In the genomic region with DNA sequence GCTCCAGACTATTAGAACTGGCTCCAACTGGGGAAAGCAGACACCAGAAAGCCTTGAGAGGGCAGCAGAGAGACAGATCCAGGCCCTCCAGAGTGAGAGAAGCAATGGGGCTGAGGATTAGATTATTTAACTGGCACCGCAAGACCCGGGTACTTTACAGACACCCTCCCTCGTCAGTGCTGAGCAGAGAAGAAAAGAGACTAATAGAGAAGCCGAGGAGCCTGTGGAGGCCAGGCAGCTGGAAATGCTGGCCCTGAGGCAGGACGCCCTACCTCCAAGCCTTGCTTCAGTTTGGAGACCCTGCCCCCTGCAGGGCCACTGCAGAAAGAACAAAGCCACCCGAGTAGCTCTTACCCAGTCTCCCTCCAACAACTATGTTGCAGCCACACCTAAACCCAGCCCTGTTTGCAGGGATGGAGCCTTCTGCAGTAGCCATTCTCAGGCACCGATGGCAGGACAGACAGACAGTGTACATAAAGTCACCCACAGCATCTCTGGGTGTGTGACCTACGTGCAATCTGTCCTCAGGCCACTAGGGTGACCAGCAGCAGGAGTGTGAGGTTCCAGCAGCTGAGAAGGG, we compare ENCODE assay signal across 9 mouse cellular contexts.
DNase-seq lines count a peak whose midpoint lies in the region; ATAC-seq and TF ChIP-seq lines count a peak whose summit lies in the region.
"Had no signal": no experiment of that assay in that cellular context is flagged by ENCODE, and none has a peak within 500 bp of the region (broad histone marks: within the 10 kb centered on the region; RNA-seq: fewer than 3 reads in every experiment).

No protein-coding gene starts in this region.

- WGBS in cerebellum, adult 2 months = 41% methylated on average over 8 of the region's 8 CpGs
- WGBS in hindbrain, embryonic 16.5 days = 18% methylated on average over 8 of the region's 8 CpGs
- WGBS in limb, embryonic 12.5 days = 27% methylated on average over 8 of the region's 8 CpGs

- H3K27me3 ChIP-seq in cerebellum, adult 2 months (ENCODE audit: control insufficient read depth, insufficient read depth, low read length) = no peaks in the 10 kb centered on the region
- H3K27me3 ChIP-seq in hindbrain, embryonic 16.5 days (replicated peaks; ENCODE audit: control insufficient read depth, insufficient read depth, low read length) = no peaks in the 10 kb centered on the region
- no peaks in the 10 kb centered on the region for H3K27me3 ChIP-seq in limb, embryonic 12.5 days
- H3K27me3 ChIP-seq in myocyte (ENCODE audit: control insufficient read depth, insufficient read depth, insufficient read length) = no peaks in the 10 kb centered on the region

- no peaks in the 10 kb centered on the region; the same call in 1 of the 2 replicates for H3K4me1 ChIP-seq in cerebellum, adult 2 months (ENCODE audit: control insufficient read depth, insufficient read depth, low read length)
- H3K4me1 ChIP-seq in hindbrain, embryonic 16.5 days (ENCODE audit: control insufficient read depth, insufficient read depth, low read depth, low read length) = no peaks in the 10 kb centered on the region
- H3K4me1 ChIP-seq in limb, embryonic 12.5 days (replicated peaks) = 0 out of 2 replicates have a peak, but pooled peaks cover 3% of the 10 kb centered on the region

- no peak for TF ChIP-seq POLR2A in cerebellum, adult 2 months (IDR thresholded peaks at IDR 0.05; ENCODE audit: borderline replicate concordance, insufficient read depth, low read length)
- no peak for TF ChIP-seq POLR2A in myocyte (IDR thresholded peaks at IDR 0.05; ENCODE audit: insufficient read length, low read depth)

- H3K4me2 ChIP-seq in hindbrain, embryonic 16.5 days (ENCODE audit: low read length) = peak overlapping the region; percentile 35; the same call in 1 of the 2 replicates
- H3K4me2 ChIP-seq in limb, embryonic 12.5 days = peak overlapping the region; percentile 23; the same call in 1 of the 2 replicates
- no peak overlapping the region for H3K4me2 ChIP-seq in myocyte (ENCODE audit: low read depth)

- H3K27ac ChIP-seq in cerebellum, adult 2 months (ENCODE audit: insufficient read depth, low read length) = no peak overlapping the region
- no peak overlapping the region for H3K27ac ChIP-seq in hindbrain, embryonic 16.5 days (ENCODE audit: low read depth, low read length)
- no peak overlapping the region for H3K27ac ChIP-seq in limb, embryonic 12.5 days

- H3K36me3 ChIP-seq in hindbrain, embryonic 16.5 days (ENCODE audit: control insufficient read depth, insufficient read depth, low read length) = no peaks in the 10 kb centered on the region
- no peaks in the 10 kb centered on the region for H3K36me3 ChIP-seq in limb, embryonic 12.5 days
- H3K36me3 ChIP-seq in myocyte (ENCODE audit: control insufficient read depth, insufficient read depth) = peaks cover 26% of the 10 kb centered on the region
- H3K36me3 ChIP-seq: G1E had no signal

- TF ChIP-seq CTCF in cerebellum, adult 2 months (IDR thresholded peaks at IDR 0.05; ENCODE audit: borderline replicate concordance, insufficient read depth, low read depth, low read length) = peak; percentile 10; the same call in 1 of the 2 replicates

- H3K4me3 ChIP-seq in cerebellum, adult 2 months (replicated peaks; ENCODE audit: insufficient read depth, low read depth, low read length) = no peak overlapping the region
- no peak overlapping the region for H3K4me3 ChIP-seq in hindbrain, embryonic 16.5 days (ENCODE audit: low read length)
- H3K4me3 ChIP-seq in limb, embryonic 12.5 days (replicated peaks) = no peak overlapping the region
- no peak overlapping the region for H3K4me3 ChIP-seq in myocyte

- H3ac ChIP-seq in myocyte (ENCODE audit: control insufficient read depth, insufficient read length) = no peak overlapping the region

- DNase-seq in cerebellum, adult 2 months = no peak
- DNase-seq in cerebellum, adult 11 months = no peak
- peak; percentile 7 for DNase-seq in thymus, postnatal 14 days
- no peak for DNase-seq in thymus, adult 18-20 months
- no peak for DNase-seq in adipocyte (ENCODE audit: low spot score)

- H3K9ac ChIP-seq in hindbrain, embryonic 16.5 days (ENCODE audit: low read depth, low read length) = no peak overlapping the region
- no peak overlapping the region for H3K9ac ChIP-seq in limb, embryonic 12.5 days (replicated peaks)

- no peaks in the 10 kb centered on the region for H3K79me2 ChIP-seq in myocyte (ENCODE audit: control insufficient read depth, insufficient read depth)

- ATAC-seq in hindbrain, embryonic 16.5 days = peak; percentile 85
- peak; percentile 49; the same call in 1 of the 2 replicates for ATAC-seq in limb, embryonic 12.5 days (ENCODE audit: insufficient number of reproducible peaks, insufficient read depth, low FRiP score, low TSS enrichment, low read depth)

- H3K9me3 ChIP-seq in hindbrain, embryonic 16.5 days (ENCODE audit: control insufficient read depth, low read length) = no peaks in the 10 kb centered on the region
- H3K9me3 ChIP-seq in limb, embryonic 12.5 days = no peaks in the 10 kb centered on the region

TF ChIP-seq in myocyte, 11 proteins besides CTCF, POLR2A, EP300 and RAD21:
- TF ChIP-seq POLR2AphosphoS2 (IDR thresholded peaks at IDR 0.05; ENCODE audit: insufficient read length, low read depth) = peak; percentile 59
- no peak for TF ChIP-seq MYOD1 (IDR thresholded peaks at IDR 0.05; ENCODE audit: control insufficient read depth in 1 of 3, insufficient read length in 2 of 3, low read depth in 2 of 3)
